Mouse (Mus musculus) lung, adult 2 months (tissue): ENCODE results near the gene Nsdhl.

ENCODE experiments used
- CTCF ChIP-seq: fragments of 200-500 bp; IDR thresholded peaks from 2 replicates; pipeline ENCODE4 v1.5.1; 2011; ENCODE audit warnings: mild to moderate bottlenecking, low read length, control low read depth; ENCODE audit not compliant: insufficient read depth
- POLR2A ChIP-seq: fragments of 200-500 bp; IDR thresholded peaks from 2 replicates; pipeline ENCODE4 v1.6.1; 2011; ENCODE audit warnings: low read depth, mild to moderate bottlenecking, control low read depth, low read length, borderline replicate concordance; ENCODE audit errors: extremely low read depth

GRCm38 (mm10) chrX:72918682-72919059, 314 bp downstream of the Nsdhl start:
- no peak for TF ChIP-seq CTCF
- no peak for TF ChIP-seq POLR2A
